Mouse (Mus musculus) inflammation-experienced regulatory T-cells (primary cell): ENCODE results near the gene Zcchc3. TPM values are rescaled to one million over a fixed set of nuclear protein-coding genes. Genes with fewer than 3 reads are reported as not detected.

ENCODE experiments used
- polyA plus RNA-seq, 2 experiments: library from polyadenylated mRNA; unstranded; fragments of 100-300 nt; shearing (Covaris generic); gene quantifications; one replicate each; pipeline ENCODE4 v1.2.1; 2017

Zcchc3 gene
- 1 to 10 TPM; 3.2 to 5.2 TPM for polyA plus RNA-seq

GRCm38 (mm10) chr2:152414591-152415165 is at the start of gene Zcchc3:
Gene Zcchc3, minus strand, starts transcription at chr2:152415027.

GRCm38 (mm10) chr2:152415287-152415686 is 460 bp upstream of the Zcchc3 start, which contains the start of gene 6820408C15Rik:
Gene 6820408C15Rik, plus strand, starts transcription at chr2:152415587.

GRCm38 (mm10) chr2:152397680-152398435 is 17.0 kb downstream of the Zcchc3 start, which contains the start of gene Sox12:
Gene Sox12, minus strand, starts transcription at chr2:152398063.

GRCm38 (mm10) chr2:152376345-152376741 is 38.5 kb downstream of the Zcchc3 start, which contains the start of gene Nrsn2:
Gene Nrsn2, minus strand, starts transcription at chr2:152376638.

Other genes starting within 250 kb of the Zcchc3 start
- 10 to 100 TPM; 33.2 to 35.6 TPM for gene Csnk2a1, start 188.2 kb downstream of the Zcchc3 start, polyA plus RNA-seq
- gene Tbc1d20, start 121.2 kb downstream of the Zcchc3 start, polyA plus RNA-seq: 10 to 100 TPM; 57.5 to 70.2 TPM
- 100 to 1,000 TPM; 268 to 303 TPM for gene Rbck1, start 82.4 kb downstream of the Zcchc3 start, polyA plus RNA-seq
- 1 to 10 TPM; 2.4 to 2.8 TPM for gene Trib3, start 71.0 kb downstream of the Zcchc3 start, polyA plus RNA-seq
- 1 to 10 TPM in 1 of 2 experiments, not detected in 1; 1.7 TPM for gene Nrsn2, start 38.4 kb downstream of the Zcchc3 start, polyA plus RNA-seq
- gene Sox12, start 17.0 kb downstream of the Zcchc3 start, polyA plus RNA-seq: 1 to 10 TPM in 1 of 2 experiments, under 1 TPM in 1; 0.96 to 1.0 TPM
- under 1 TPM in 1 of 2 experiments, not detected in 1; 0.32 TPM for gene 6820408C15Rik, start 560 bp upstream of the Zcchc3 start, polyA plus RNA-seq
- gene Defb23, start 49.6 kb upstream of the Zcchc3 start, polyA plus RNA-seq: not detected
- gene Defb20, start 62.0 kb upstream of the Zcchc3 start, polyA plus RNA-seq: not detected
- under 1 TPM in 1 of 2 experiments, not detected in 1; 0.93 TPM for gene Defb22, start 75.1 kb upstream of the Zcchc3 start, polyA plus RNA-seq
- gene Defb26, start 96.7 kb upstream of the Zcchc3 start, polyA plus RNA-seq: not detected
- not detected for gene Defb28, start 103.2 kb upstream of the Zcchc3 start, polyA plus RNA-seq
- gene Defb29, start 125.1 kb upstream of the Zcchc3 start, polyA plus RNA-seq: not detected
- not detected for gene Gm17416, start 154.3 kb upstream of the Zcchc3 start, polyA plus RNA-seq
- not detected for gene Defb21, start 157.7 kb upstream of the Zcchc3 start, polyA plus RNA-seq
- 1 to 10 TPM in 1 of 2 experiments, not detected in 1; 1.0 TPM for gene Defb19, start 165.3 kb upstream of the Zcchc3 start, polyA plus RNA-seq
- not detected for gene Defb45, start 184.4 kb upstream of the Zcchc3 start, polyA plus RNA-seq
- gene Defb36, start 189.3 kb upstream of the Zcchc3 start, polyA plus RNA-seq: under 1 TPM in 1 of 2 experiments, not detected in 1; 0.86 TPM
- not detected for gene Defb25, start 208.0 kb upstream of the Zcchc3 start, polyA plus RNA-seq
- not detected for gene Rem1, start 211.9 kb upstream of the Zcchc3 start, polyA plus RNA-seq